Mouse (Mus musculus) embryonic fibroblast, embryonic 13.5 days (primary cell): ENCODE results near the gene Akt2. TPM values are rescaled to one million over a fixed set of nuclear protein-coding genes. Genes with fewer than 3 reads are reported as not detected.

Experiments
- H3K27ac ChIP-seq: 2 replicates; pipeline ENCODE4 v1.5.1; 2012; ENCODE audit warnings: low read length, control low read depth, inconsistent platforms; ENCODE audit not compliant: insufficient read depth
- H3K4me1 ChIP-seq: 2 replicates; pipeline ENCODE4 v1.6.1; 2011; ENCODE audit warnings: low read length; ENCODE audit not compliant: control insufficient read depth, insufficient read depth
- H3K4me3 ChIP-seq: 2 replicates; pipeline ENCODE4 v1.5.1; 2011; ENCODE audit warnings: mild to moderate bottlenecking, control low read depth, low read length; ENCODE audit not compliant: insufficient read depth
- CTCF ChIP-seq: IDR thresholded peaks from 2 replicates; pipeline ENCODE4 v1.5.1; 2011; ENCODE audit warnings: mild to moderate bottlenecking, control low read depth, low read length, moderate library complexity, borderline replicate concordance; ENCODE audit not compliant: insufficient read depth
- POLR2A ChIP-seq: IDR thresholded peaks from 2 replicates; pipeline ENCODE4 v1.6.1; 2011; ENCODE audit warnings: low read depth, mild to moderate bottlenecking, control low read depth, low read length, moderate library complexity
- polyA plus RNA-seq: library from polyadenylated mRNA; stranded (reverse); fragments of >200 nt; gene quantifications from 2 replicates; pipeline ENCODE4 v1.2.4, GENCODE M21; 2011; ENCODE audit warnings: low read depth; ENCODE audit not compliant: missing spikeins, insufficient read length

Akt2 gene
- polyA plus RNA-seq, 1 experiment = 98.2 TPM

DNA sequence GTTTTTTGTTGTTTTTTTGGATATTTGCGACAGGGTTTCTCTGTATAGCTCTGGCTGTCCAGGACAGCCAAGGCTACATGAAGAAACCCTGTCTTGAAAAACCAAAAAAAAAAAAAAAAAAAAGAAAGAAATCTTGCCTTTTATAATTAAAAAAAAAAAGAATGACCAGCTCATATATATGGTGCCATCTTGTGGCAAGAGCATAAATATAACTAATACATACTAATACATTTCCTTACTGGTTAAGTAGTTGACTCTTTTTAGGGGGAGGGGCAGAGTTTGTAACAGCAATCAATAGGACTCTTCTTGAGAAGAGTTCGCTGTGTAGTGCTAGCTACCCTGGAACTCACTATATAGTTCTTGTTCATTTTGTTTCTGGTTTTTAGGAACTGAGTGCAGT is 3.6 kb upstream of the Akt2 start:
- TF ChIP-seq CTCF = no peak
- TF ChIP-seq POLR2A = no peak
- peaks cover 3% of the 10 kb centered on the region; the same call in 1 of the 2 replicates for H3K4me1 ChIP-seq
- no peak overlapping the region for H3K4me3 ChIP-seq

DNA sequence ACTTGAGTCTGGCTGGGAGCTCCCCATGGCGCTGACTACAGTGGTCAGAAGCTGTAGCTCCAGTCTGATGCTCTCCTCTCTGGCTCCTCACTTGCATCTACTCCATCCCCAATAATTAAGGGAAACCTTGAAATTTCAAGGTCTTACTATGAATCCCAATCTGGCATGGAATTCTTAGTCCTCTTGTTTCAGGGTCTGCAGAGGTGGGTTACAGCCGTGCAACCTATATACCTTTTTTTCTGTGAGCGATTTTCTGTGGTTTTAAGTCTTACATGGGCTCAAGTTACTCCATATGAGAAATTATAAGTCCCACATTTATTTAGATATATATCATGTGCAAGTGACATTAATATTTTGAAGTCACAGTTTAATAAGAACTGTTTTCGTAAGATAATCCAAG is 1.3 kb upstream of the Akt2 start:
- TF ChIP-seq POLR2A (no peak), CTCF (no peak)
- H3K4me3 ChIP-seq = no peak overlapping the region
- no peak overlapping the region for H3K27ac ChIP-seq
- peaks cover 8% of the 10 kb centered on the region; the same call in 1 of the 2 replicates for H3K4me1 ChIP-seq

More for the DNA sequence above, 3.6 kb upstream of the Akt2 start:
- H3K27ac ChIP-seq = no peak overlapping the region

DNA sequence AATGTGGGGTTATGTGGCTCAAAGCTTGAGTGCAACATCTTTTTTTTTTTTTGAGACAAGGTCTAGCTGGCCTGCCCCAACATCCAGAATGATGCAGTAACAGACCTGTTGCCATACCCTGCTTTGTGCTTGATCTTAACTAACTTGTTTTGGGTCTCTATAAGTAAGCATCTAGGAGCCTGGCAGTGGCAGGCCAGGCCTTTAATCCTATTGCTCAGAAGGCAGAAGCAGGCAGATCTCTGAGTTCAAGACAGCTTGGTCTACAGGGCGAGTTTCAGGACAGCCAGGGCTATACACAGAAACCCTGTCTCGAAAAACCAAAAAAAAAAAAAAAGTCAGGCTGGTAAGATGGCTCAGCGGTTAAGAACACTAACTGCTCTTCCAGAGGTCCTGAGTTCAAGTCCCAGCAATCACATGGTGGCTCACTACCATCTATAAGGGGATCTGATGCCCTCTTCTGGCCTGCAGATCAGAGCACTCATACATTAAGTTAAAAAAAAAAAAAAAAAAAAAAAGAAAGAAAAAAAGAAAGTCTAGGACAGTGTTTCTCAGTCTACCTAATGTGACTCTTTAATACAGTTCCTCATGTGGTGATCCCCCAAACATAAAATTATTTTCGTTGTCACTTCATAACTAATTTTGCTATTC is 662 bp upstream of the Akt2 start:
- Histone ChIP-seq H3K4me1 (peaks cover 8% of the 10 kb centered on the region; the same call in 1 of the 2 replicates), H3K4me3 (peak overlapping the region; percentile 38), H3K27ac (peak overlapping the region; percentile 93)
- TF ChIP-seq POLR2A (no peak), CTCF (no peak)

DNA sequence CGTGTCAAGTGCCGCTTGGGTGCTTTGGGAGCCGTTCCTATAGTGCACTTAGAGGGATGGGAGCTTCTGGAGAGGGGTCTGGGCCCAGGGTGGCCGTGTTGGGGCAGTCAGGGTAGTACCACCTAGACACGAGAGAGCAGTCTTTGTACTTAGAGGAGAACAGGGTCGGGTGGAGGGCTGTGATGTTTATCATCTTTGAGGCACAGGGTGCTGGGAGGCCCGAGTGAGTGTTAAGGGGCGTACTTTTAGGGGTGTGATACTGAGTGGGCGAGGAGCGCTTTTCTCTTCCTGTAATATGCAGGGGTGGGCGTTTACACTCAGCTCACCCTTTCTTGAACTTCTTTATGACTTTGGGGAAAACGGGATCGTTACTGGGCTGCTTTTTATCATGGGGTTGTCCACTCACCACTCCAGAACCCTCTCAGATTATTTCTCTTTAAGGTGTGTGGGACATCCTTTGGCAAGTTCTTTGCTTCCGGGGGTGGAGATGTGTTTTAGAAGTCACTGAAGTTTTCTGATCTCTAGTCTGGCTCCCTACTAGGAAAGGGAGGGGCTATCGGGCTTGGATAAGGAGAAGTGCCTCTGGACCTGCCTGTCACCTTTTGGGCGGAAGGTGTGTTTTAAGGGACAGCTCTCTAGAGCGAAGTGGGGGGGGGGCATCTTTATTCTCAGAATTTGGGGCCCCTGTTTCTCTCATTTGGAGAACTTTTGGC is 1.0 kb downstream of the Akt2 start:
- peaks cover 5% of the 10 kb centered on the region; the same call in 1 of the 2 replicates for H3K4me1 ChIP-seq
- peak overlapping the region; percentile 93 for H3K27ac ChIP-seq
- H3K4me3 ChIP-seq = peak overlapping the region; percentile 85
- TF ChIP-seq POLR2A = peak; percentile 32; the same call in 1 of the 2 replicates
- TF ChIP-seq CTCF = no peak

DNA sequence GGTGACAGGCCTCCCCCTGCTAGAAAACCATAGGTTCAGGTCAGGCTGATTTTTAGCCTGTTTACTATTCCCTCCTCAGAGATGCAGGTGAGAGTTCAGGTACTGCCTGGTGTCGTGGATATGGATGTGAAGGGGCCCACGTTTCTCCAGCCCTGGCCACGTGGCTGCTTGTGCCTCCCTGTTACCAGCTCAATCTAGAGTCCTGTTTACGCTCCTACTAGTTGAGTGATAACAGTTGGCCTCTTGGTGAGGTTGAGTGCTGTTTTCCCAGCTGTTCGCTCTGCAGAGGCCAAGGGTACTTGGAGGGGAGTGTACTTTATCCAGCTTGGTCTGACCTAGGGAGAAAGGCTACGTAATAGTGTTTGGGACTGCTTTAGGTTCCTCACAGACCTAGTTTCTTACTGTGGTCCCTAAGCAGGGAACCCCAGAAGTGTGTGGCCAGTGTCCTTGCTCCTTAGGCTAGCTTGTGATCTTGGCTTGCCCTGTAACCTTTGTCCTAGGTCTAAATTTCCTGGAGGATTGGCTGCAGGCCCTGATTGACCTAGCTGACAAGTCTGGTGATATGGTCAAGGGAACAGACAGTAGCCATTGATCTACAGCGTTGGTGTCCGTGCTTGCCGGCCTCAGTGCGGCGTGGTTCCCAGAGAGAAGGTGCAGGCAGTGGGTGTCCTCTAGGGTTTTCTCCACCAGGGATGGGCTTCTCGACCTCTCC is 1.7 kb downstream of the Akt2 start:
- TF ChIP-seq CTCF (no peak), POLR2A (no peak)
- 0 out of 2 replicates have a peak overlapping the region, but pooled peaks have one; percentile 93 for H3K27ac ChIP-seq
- peaks cover 5% of the 10 kb centered on the region; the same call in 1 of the 2 replicates for H3K4me1 ChIP-seq
- peak overlapping the region; percentile 85 for H3K4me3 ChIP-seq

DNA sequence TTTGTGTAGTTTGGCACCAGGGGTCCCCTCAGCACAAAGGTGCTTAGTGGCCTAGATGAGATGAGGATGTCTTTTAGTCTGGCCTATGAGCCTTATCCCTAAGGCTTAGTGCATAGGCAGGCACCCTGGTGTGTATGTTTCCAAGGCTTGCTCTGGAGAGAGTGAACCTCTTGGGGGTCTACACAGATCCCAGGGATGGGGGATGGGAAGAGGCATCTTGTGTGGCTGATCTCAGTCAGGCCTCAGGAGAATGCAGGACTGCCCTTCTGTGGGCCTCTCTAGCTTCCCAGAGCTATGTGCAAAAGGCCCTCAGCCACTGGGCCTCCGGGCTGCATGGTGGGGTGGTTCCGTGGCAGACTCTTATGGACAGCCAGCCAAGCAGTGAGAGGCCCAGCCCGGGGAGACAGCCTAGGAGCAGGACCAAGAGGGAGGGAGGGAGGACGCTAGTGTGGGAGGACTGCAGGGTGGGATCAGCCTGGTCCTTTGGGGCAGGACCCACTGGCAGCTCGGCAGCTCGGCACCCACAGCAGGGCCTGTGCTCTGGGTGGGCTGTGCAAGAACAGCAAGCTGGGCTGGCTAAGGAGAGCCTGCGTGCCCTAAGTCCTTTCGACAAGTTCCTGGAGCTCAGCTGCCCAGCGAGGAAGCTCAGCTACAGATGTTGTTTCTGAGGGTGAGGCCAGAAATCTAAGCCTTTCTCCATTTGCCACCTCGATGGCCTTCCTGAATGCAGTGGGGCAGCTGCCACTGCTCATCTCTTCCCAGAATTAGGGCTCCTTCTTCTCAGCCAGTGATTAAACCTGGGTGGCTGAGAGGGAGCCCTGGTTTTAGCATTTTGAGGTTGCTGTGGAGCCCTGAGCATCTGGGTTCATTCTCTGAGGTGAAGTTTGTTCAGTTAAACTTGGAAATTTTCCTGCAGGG is 5.5 kb downstream of the Akt2 start:
- H3K27ac ChIP-seq = peak overlapping the region; percentile 65
- H3K4me3 ChIP-seq = no peak overlapping the region
- H3K4me1 ChIP-seq = peaks cover 5% of the 10 kb centered on the region; the same call in 1 of the 2 replicates
- TF ChIP-seq CTCF (no peak), POLR2A (no peak)

DNA sequence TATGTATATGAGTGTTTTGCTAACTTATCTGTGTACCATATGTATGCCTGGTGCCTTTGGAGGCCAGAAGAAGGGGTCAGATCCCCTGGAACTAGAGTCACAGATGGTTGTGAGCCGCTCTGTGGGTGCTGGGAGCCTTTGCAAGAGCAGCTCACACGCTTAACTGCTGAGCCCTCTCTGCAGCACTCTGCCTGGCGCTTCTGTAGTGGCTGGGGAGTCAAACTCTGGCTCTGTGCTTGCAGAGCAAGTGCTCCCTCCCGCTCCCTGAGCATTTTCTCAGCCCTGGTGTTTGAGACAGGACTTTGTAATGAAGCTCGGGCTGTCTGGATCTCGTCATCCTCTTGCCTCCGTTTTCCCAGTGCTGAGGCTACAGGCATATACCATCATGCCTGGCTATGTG is 6.7 kb downstream of the Akt2 start:
- H3K27ac ChIP-seq = no peak overlapping the region
- TF ChIP-seq POLR2A (no peak), CTCF (no peak)
- no peak overlapping the region for H3K4me3 ChIP-seq
- H3K4me1 ChIP-seq = peaks cover 2% of the 10 kb centered on the region; the same call in 1 of the 2 replicates

DNA sequence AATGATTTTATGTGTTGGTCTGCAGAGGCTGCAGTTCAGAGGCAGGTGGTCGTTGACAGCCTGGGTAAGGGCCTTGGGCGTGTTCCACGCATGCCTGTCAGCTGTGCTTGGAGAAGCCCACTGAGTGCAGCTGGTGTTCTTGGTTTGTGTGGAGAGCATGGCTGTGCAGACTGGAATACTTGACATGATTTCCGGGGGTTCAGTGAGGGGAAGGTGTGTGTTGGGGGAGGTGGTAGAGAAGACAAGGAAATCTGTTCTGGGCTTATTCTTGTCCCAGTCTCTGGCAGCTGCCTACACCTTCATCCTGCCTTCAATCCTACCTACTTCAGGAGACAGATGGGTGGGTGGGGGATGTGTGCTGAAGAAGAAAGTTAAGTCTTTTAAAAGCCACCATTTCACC is 10.3 kb downstream of the Akt2 start:
- no peak overlapping the region for H3K27ac ChIP-seq
- TF ChIP-seq POLR2A = no peak
- TF ChIP-seq CTCF = no peak
- no peak overlapping the region for H3K4me3 ChIP-seq
- 0 out of 2 replicates have a peak, but pooled peaks cover 2% of the 10 kb centered on the region for H3K4me1 ChIP-seq

DNA sequence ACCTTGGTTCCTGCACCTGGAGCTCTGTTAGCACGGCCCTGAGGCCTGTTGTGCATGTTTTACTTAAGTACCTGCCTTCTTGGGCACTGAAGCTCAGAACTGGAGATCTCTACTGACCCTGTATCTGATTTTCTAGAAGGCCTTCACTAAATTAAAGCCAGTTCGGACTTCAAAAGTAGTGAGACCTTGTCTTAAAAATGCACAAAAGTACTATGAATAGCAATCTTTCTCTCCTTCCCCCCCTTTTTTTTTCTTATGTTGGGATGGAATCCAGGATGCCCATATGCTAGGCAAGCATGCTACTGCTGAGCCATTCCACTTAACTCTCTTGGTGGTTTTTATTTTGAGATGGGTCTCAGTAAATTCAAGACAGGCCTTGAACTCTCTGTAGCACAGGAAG is 10.8 kb downstream of the Akt2 start:
- H3K4me3 ChIP-seq = no peak overlapping the region
- H3K4me1 ChIP-seq = peaks cover 2% of the 10 kb centered on the region; the same call in 1 of the 2 replicates
- no peak for TF ChIP-seq POLR2A
- TF ChIP-seq CTCF = no peak
- H3K27ac ChIP-seq = no peak overlapping the region
